Mouse (Mus musculus) brain, embryonic 14.5 days (tissue): Measurements from ENCODE around the gene Abcb9.

Experiments
- CTCF ChIP-seq: fragments of 200-500 bp; IDR thresholded peaks from 2 replicates; pipeline ENCODE4 v1.5.1; 2012; ENCODE audit warnings: inconsistent platforms, mild to moderate bottlenecking, moderate library complexity, borderline replicate concordance; ENCODE audit not compliant: insufficient read depth, insufficient read length; ENCODE audit errors: extremely low read depth
- POLR2A ChIP-seq: fragments of 200-500 bp; IDR thresholded peaks from 2 replicates; pipeline ENCODE4 v1.6.1; 2012; ENCODE audit warnings: mild to moderate bottlenecking, inconsistent platforms, borderline replicate concordance; ENCODE audit not compliant: poor library complexity, insufficient read depth, insufficient read length, severe bottlenecking; ENCODE audit errors: extremely low read depth

DNA sequence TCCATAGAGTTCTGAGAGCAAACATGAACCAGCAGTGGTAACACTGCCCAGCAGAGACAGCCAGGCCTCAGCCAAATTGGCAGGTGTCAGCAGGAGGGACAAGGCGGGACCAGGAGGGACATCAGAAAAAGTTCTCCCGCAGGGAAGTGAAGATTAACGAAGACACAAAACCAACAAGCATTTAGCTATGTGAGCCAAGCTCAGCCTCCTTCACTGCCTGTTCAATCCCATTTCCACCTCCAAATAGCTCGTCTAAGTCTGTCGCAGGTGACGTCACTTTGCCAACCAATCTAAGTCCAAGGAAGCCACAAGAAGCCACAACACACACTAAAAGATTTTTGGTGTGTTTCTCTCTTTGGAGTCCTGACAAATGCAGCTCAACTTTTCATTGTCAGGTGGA is 6.7 kb upstream of the Abcb9 start:
- TF ChIP-seq CTCF (no peak), POLR2A (no peak)
